Mouse (Mus musculus) stomach, embryonic 15.5 days (tissue): ENCODE measurements around the gene Fgf10. TPM values are rescaled to one million over a fixed set of nuclear protein-coding genes. Genes with fewer than 3 reads are reported as not detected.

Experiments
- ATAC-seq: fragments of 200-750 bp; cut with Nextera tagmentation; 2 replicates; pipeline ENCODE4 v1.8.0; 2017; ENCODE audit warnings: low read depth, moderate number of reproducible peaks, moderate TSS enrichment; ENCODE audit not compliant: insufficient read depth, low FRiP score
- H3K27ac ChIP-seq: fragments of 300-500 bp; sonication (generic); 2 replicates; pipeline ENCODE4 v1.5.1; 2015; ENCODE audit warnings: mild to moderate bottlenecking, inconsistent platforms
- H3K27me3 ChIP-seq: fragments of 300-500 bp; sonication (generic); replicated peaks from 2 replicates; pipeline ENCODE4 v1.6.1; 2015; ENCODE audit warnings: inconsistent platforms
- H3K36me3 ChIP-seq: fragments of 300-500 bp; sonication (generic); 2 replicates; pipeline ENCODE4 v1.6.1; 2015; ENCODE audit warnings: inconsistent platforms
- H3K4me1 ChIP-seq: fragments of 300-500 bp; sonication (generic); 2 replicates; pipeline ENCODE4 v1.6.1; 2015; ENCODE audit warnings: inconsistent platforms
- H3K4me2 ChIP-seq: fragments of 300-500 bp; sonication (generic); 2 replicates; pipeline ENCODE4 v1.6.1; 2015; ENCODE audit warnings: mild to moderate bottlenecking, inconsistent platforms
- H3K4me3 ChIP-seq: fragments of 300-500 bp; sonication (generic); replicated peaks from 2 replicates; pipeline ENCODE4 v1.5.1; 2015; ENCODE audit warnings: inconsistent platforms
- H3K9ac ChIP-seq: fragments of 300-500 bp; sonication (generic); 2 replicates; pipeline ENCODE4 v1.6.1; 2015; ENCODE audit warnings: inconsistent platforms
- H3K9me3 ChIP-seq: fragments of 300-500 bp; sonication (generic); 2 replicates; pipeline ENCODE4 v1.6.1; 2016; ENCODE audit warnings: inconsistent platforms
- WGBS: fragments of 180-500 bp; shearing (Covaris S2); methylation state at CpG from one replicate; pipeline ENCODE4 v1.1.7; 2015; 5-methylcytosine and 5-hydroxymethylcytosine counted together
- polyA plus RNA-seq: library from polyadenylated mRNA; unstranded; fragments of >200 nt; fragmentation: Nextera tagmentation; extraction: Ambion mirVana; gene quantifications from 2 replicates; pipeline ENCODE4 v1.2.1, GENCODE M21; 2015

Gene Fgf10
- polyA plus RNA-seq, 1 experiment from 2014 or later = 6.0 TPM

DNA sequence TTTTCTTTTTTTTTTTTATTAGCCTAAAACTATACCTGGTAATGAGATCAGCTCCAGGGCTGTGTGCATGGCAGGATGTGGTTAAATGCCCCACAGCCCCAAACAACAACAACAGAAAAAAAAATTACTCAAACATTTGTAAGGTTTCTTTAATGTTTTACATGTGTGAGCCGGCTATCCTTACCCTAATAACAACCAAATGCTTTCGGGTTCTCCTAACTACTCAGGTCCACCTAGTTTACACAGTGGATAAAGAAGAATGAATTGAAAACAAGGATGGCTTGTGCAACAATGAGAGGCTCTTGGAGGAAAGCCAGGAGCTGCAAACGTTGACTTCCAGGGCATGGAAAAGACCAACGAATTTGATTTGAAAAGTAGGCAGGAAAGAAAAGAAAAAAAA, 122.6 kb downstream of the Fgf10 start:
- no peaks in the 10 kb centered on the region for H3K27me3 ChIP-seq
- no peaks in the 10 kb centered on the region for H3K4me1 ChIP-seq
- no peaks in the 10 kb centered on the region for H3K36me3 ChIP-seq
- 33% methylated on average over 4 of the region's 4 CpGs for WGBS
- H3K27ac ChIP-seq = no peak overlapping the region
- H3K9ac ChIP-seq = no peak overlapping the region
- no peak overlapping the region for H3K4me3 ChIP-seq
- H3K4me2 ChIP-seq = no peak overlapping the region
- ATAC-seq = no peak
- H3K9me3 ChIP-seq = no peaks in the 10 kb centered on the region

- Histone ChIP-seq H3K36me3 (no peaks in the 10 kb centered on the region), H3K9me3 (no peaks in the 10 kb centered on the region), H3K27me3 (no peaks in the 10 kb centered on the region), H3K9ac (no peak overlapping the region), H3K4me3 (no peak overlapping the region), H3K27ac (no peak overlapping the region), H3K4me2 (no peak overlapping the region), H3K4me1 (no peaks in the 10 kb centered on the region)
- ATAC-seq = no peak
- 78% methylated on average over 4 of the region's 4 CpGs for WGBS
These were observed 130.6 kb downstream of the Fgf10 start for GRCm38 (mm10) chr13:118800176-118800575.

DNA sequence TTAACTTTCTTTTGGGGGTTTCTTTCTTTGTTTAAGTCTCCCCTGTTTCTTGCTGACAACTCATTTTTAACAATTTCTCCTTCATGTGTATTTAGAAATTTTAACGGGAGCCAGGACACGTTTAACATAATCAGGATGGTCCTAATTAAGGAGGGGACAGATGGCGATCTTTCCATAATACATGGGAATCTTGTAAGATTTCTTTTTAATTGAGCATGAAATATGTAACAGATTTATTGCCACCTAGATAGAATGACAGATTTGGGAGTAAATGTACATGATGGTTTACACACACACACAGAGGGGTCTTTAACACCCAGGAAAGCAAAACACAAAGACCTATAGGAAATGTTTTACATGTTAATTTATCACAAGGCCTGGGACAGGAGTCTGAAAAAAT, 137.1 kb downstream of the Fgf10 start:
- Histone ChIP-seq H3K36me3 (no peaks in the 10 kb centered on the region), H3K4me3 (no peak overlapping the region), H3K9ac (no peak overlapping the region), H3K4me2 (no peak overlapping the region), H3K27ac (no peak overlapping the region), H3K27me3 (no peaks in the 10 kb centered on the region), H3K9me3 (no peaks in the 10 kb centered on the region), H3K4me1 (no peaks in the 10 kb centered on the region)
- WGBS = 58% methylated on average over 3 of the region's 3 CpGs
- ATAC-seq = no peak

GRCm38 (mm10) chr13:118819785-118820184, 150.2 kb downstream of the Fgf10 start:
- no peak for ATAC-seq
- Histone ChIP-seq H3K27ac (no peak overlapping the region), H3K4me1 (no peaks in the 10 kb centered on the region), H3K27me3 (no peaks in the 10 kb centered on the region), H3K9me3 (no peaks in the 10 kb centered on the region), H3K4me2 (no peak overlapping the region), H3K4me3 (no peak overlapping the region), H3K9ac (no peak overlapping the region), H3K36me3 (no peaks in the 10 kb centered on the region)
- WGBS = 86% methylated on average over 6 of the region's 6 CpGs

- no peak overlapping the region for H3K27ac ChIP-seq
- no peak overlapping the region for H3K4me2 ChIP-seq
- no peaks in the 10 kb centered on the region for H3K9me3 ChIP-seq
- H3K9ac ChIP-seq = no peak overlapping the region
- no peak overlapping the region for H3K4me3 ChIP-seq
- no peaks in the 10 kb centered on the region for H3K27me3 ChIP-seq
- 79% methylated on average over 2 of the region's 2 CpGs for WGBS
- no peaks in the 10 kb centered on the region for H3K4me1 ChIP-seq
- ATAC-seq = no peak
- no peaks in the 10 kb centered on the region for H3K36me3 ChIP-seq
These were observed 153.5 kb downstream of the Fgf10 start for GRCm38 (mm10) chr13:118823113-118823512.

DNA sequence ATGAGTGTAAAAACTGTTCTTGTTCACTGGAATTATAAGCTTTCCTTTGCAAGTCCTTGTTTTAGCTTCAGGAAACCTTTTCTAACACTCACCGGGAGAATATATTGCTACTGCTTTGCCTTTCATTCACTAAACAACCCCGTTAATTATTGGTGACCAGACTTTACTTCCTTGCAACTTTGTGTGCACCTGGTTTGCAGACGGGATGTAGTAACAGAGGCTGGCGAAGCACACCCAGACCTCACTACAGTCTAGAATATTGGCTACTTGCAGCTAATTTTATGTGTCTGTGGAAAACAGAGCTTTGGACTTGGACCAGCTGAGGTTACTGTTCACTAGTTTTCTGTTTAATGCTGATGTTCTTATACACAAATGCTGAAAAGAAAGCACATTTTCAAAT, 155.5 kb downstream of the Fgf10 start:
- no peak overlapping the region for H3K27ac ChIP-seq
- no peak overlapping the region for H3K9ac ChIP-seq
- no peak overlapping the region for H3K4me2 ChIP-seq
- H3K27me3 ChIP-seq = no peaks in the 10 kb centered on the region
- no peaks in the 10 kb centered on the region for H3K4me1 ChIP-seq
- no peak for ATAC-seq
- WGBS = 78% methylated on average over 4 of the region's 4 CpGs
- H3K36me3 ChIP-seq = no peaks in the 10 kb centered on the region
- no peaks in the 10 kb centered on the region for H3K9me3 ChIP-seq
- H3K4me3 ChIP-seq = no peak overlapping the region

- Histone ChIP-seq H3K4me1 (no peaks in the 10 kb centered on the region), H3K27me3 (no peaks in the 10 kb centered on the region), H3K4me2 (no peak overlapping the region), H3K36me3 (no peaks in the 10 kb centered on the region), H3K4me3 (no peak overlapping the region), H3K9me3 (no peaks in the 10 kb centered on the region), H3K27ac (no peak overlapping the region), H3K9ac (no peak overlapping the region)
- 84% methylated on average over 10 of the region's 10 CpGs for WGBS
- no peak for ATAC-seq
These were observed 159.2 kb downstream of the Fgf10 start for GRCm38 (mm10) chr13:118828604-118829381.

GRCm38 (mm10) chr13:118834021-118834420, 164.4 kb downstream of the Fgf10 start:
- Histone ChIP-seq H3K4me1 (no peaks in the 10 kb centered on the region), H3K27ac (no peak overlapping the region), H3K27me3 (no peaks in the 10 kb centered on the region), H3K9me3 (no peaks in the 10 kb centered on the region), H3K36me3 (no peaks in the 10 kb centered on the region), H3K9ac (no peak overlapping the region), H3K4me2 (no peak overlapping the region), H3K4me3 (no peak overlapping the region)
- no peak for ATAC-seq

- Histone ChIP-seq H3K4me3 (no peak overlapping the region), H3K27me3 (no peaks in the 10 kb centered on the region), H3K9ac (no peak overlapping the region), H3K27ac (no peak overlapping the region), H3K4me1 (no peaks in the 10 kb centered on the region), H3K4me2 (no peak overlapping the region), H3K9me3 (no peaks in the 10 kb centered on the region), H3K36me3 (no peaks in the 10 kb centered on the region)
- WGBS = 36% methylated on average over 4 of the region's 4 CpGs
- ATAC-seq = no peak
These were observed 165.5 kb downstream of the Fgf10 start for GRCm38 (mm10) chr13:118835078-118835477.
